Mouse (Mus musculus) megakaryocyte, embryonic 14.5 days (primary cell): ENCODE measurements at regions not wholly inside any gene's neighbourhood (a gene's known extent, or its start where the extent isn't known, plus 50 kb on each side); places are given as distances from the start of the nearest gene placed in this dataset.

Experiments used
- FLI1 ChIP-seq: IDR thresholded peaks from 2 replicates; pipeline ENCODE4 v1.6.1; 2012; ENCODE audit warnings: low read length, inconsistent platforms, mixed read lengths
- GATA1 ChIP-seq: IDR thresholded peaks from 3 replicates; pipeline ENCODE4 v1.6.1; 2012; ENCODE audit warnings: mixed read lengths, low read length, inconsistent platforms, borderline replicate concordance

- TF ChIP-seq GATA1 (no peak), FLI1 (no peak)
These were observed 191.7 kb downstream of the Ackr3 start for GRCm38 (mm10) chr1:90395331-90396016.
